Mouse (Mus musculus) monocyte, adult 2 months (primary cell): Measurements from ENCODE around the gene Gm21828.
"Not testable (repeated sequence)": the region's sequence is repeated elsewhere in the genome, so short reads cannot be mapped to it uniquely, and the experiment has no call there.

ENCODE experiments used
- DNase-seq, 2 experiments: peaks; one replicate each; pipeline ENCODE4 v3.0.0; 2022; ENCODE audit warnings: low spot score in 2 of 2, low read depth in 1 of 2

The Gm21828 gene

DNA sequence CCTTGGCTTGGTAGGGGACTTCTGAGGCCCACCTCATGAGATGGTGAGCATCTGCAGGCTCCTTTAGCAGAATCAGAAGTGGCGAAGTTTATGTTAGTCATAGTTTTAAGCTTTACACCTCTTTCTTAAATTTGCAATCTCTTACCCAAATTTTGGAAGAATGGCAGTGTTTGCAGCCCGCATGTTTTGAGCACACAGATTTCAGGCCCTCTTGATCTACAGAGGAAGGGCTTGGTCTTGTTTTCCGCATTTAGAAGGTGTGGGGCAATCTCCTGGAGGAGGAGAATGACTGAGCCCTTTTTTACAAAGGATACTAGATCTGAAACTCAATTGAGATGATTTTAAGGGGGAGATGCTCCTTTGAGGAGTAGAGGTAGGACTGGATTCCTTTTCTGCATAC, at the start of gene Gm21828:
TSS of gene Gm21828 (minus strand) at position 101 of the 400 bp plus-strand sequence.
- DNase-seq: not testable (repeated sequence)

DNA sequence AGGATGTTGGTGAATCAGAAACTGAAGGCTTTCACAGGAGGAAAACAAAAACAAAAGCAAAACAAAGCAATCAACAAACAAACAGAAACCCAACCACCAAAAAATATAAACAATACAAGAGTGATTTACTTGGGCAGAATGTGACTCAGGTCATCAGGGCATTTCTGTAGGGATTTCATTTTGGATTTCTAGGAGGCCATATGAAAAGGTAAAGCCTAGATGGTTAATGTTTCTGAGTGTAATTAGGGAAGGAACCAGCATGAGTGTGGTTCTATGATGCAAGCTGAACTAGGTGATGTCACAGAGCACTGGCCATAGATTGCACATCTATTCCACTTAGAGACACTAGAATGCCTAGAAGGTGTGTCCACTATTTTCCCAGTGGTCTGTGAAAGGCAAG, 28.4 kb upstream of the Gm21828 start, which contains the start of the genes Gm21440 and Gm21454:
TSS of gene Gm21440 (plus strand) at position 301 of the 400 bp plus-strand sequence.
TSS of gene Gm21454 (plus strand) at position 352 of the 400 bp plus-strand sequence.
- not testable (repeated sequence) for DNase-seq
